Mouse (Mus musculus) right cerebral cortex, postnatal 10 days (tissue): ENCODE measurements around the gene Suco.

Experiments used
- DNase-seq, 2 experiments: peaks; one replicate each; pipeline ENCODE4 v3.0.0; 2021; ENCODE audit warnings: low spot score in 2 of 2

The Suco gene

DNA sequence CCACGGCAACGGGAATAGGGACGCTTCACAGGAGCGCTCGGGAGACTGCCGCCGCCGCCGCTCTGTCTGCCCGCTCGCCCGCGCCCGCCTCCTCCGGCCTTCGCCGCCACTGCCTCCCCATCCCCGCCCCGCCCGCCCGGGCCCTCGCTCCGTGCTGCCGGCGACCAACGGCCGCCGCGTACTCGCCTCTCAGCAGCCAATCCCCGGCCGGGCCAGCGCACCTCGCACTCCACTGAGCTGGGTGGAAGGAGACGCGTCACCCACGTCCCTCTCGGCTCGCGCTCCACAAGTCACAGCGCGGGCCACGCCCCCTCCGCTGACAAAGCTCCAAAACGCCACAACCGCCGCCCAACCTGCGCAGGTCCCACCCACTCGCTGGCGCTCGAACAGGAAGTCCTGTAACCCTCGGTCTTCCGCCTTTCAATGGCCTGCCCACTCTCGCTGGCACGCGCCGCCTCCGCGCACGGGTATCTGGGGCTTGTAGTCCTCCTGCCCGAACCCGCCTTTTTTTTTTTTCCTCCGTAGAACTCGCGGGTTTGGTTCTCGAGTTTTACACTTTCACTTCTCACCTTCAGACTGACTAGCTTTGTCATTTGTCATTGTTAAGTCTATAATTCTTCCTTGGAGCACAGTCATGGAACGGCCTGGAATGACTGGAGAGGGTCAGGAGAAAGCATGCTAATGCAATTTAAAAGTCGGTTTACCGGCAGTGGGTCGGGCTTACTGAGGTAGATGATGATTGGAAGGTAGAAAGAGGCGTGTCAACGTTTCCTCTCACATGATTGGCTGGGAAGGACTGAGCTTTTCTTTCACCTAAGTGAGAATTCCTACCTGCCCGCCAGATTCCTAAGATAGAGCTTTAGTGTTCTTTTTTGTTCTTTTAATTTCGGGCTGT is at the start of gene Suco:
Suco (minus strand) TSS at position 130 of the 895 bp plus-strand sequence.
- peak; percentile 100 for DNase-seq

DNA sequence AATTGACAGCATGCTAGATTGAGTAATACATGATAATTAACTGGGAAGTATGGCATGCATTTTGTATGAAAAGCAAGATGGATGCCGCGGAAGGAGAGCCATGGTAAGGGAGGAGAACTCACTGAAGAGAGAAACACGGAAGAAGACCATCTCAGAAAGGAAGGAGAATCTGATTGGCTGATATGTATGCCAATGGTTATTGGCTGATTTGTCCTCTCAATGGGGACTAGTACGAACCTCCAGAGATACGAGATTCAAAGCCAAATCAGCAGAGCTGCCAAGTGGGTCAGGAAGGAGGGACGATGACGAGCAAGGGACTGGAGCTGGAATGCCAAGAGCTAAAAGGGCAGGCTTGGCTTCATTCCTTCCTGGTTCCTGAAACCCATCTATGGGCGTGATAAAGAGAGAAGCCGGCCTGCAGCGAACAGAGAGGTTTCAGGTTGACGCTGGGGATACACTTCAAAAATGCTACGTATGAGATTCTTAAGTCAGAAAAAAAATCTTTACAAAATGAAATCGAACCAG is 48.9 kb upstream of the Suco start:
- peak; percentile 24 to 35 for DNase-seq

DNA sequence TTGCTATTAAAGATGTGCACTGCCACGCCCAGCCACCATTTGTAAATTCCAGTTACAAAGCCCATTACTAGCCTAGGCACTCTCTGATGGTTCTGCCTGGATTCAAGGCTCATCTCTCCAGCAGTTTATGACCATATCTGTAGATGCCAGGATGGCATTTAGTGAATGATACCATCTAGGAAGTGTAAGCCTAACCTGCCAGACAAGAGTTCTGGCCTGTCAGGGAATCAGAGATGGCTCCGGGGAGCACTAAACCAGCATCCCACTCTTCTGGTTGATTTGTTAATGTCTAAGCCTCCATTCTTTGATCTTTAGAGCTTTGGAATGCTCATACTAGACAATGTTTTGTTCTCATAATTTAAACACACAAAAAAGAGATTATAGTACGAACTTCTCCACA is 47.8 kb upstream of the Suco start:
- no peak for DNase-seq

DNA sequence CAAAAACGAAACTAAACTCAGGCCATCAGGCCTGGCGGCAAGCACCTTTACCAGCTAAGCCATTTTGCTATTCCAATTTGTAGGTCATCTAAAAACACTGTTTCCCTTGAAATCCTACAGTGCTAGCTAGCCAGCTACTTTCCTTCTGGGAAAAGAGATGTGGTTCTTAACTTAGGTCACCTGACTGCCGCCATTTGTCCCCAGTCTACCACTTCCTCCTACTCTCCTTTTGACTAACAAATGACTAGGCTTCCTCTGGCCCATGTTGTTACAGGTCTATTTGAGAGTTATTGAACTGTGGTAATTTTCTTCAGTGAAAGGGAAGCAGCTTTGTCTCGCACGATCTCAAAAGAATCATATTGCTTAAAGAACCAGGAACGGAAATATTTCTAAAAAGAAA is 45.4 kb upstream of the Suco start:
- DNase-seq: no peak

DNA sequence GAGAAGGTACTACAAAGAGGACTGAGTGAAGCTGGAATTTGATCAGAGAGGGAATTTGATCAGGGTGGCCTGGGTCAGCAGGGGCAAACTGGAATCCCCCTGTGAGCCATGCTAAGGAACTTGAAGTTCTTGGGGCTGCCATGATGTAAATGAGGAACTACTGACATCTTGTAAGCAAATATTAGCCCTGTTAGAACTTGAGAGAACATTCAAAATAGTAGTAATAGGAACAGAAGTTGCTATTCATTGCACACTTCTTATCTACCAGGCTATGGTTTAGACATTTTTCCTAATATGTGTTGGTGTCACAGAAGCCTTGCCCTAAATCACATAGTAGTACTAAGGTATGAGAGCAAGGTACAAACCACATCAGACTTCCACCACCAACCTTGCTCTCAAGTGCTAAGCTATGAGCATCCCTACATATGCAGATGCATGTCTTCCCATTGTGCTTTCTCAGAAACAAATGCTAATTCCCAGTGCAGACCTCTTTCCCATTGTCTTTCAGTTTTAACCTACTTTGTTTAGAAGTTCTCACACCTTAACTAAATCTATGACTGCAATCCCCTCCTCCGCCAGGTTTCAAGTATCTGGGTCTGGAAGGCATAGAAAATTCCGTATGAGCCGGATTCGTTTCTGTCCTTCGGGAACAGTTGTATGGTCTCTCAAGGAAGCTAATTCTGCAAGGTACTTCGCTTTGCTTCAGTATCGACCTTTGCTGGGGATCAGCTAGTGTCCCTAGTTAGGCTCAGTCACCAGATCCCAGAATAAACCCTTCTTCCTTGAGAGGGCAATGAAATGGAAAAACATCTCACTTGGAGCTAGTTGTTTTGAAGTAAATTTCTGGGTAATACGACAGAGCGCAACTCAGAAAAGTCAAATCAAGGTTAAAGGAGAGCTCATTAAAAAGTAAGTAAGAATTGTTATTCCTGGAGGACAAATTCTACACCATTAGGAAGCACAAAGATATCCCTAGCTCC is 44.3 kb upstream of the Suco start:
- DNase-seq: no peak

DNA sequence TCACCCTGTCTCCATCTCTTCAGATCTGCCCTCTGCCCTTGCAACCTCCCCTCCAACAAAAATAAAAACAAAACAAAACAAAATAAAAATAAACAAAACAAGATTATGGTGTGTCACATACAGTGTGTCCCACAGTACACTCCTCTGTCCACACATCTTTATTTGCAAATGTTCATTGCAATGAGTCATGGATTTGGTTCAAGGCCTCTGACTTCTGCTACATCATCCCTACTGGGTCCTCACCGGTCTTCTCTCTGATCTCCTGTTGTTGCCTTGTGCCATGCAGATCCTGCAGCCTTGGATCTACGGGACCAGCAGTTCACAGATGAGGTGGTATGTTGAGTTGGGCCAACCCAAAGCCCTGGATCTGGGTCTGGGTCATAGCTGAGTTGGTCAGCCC is 43.1 kb upstream of the Suco start:
- no peak for DNase-seq

DNA sequence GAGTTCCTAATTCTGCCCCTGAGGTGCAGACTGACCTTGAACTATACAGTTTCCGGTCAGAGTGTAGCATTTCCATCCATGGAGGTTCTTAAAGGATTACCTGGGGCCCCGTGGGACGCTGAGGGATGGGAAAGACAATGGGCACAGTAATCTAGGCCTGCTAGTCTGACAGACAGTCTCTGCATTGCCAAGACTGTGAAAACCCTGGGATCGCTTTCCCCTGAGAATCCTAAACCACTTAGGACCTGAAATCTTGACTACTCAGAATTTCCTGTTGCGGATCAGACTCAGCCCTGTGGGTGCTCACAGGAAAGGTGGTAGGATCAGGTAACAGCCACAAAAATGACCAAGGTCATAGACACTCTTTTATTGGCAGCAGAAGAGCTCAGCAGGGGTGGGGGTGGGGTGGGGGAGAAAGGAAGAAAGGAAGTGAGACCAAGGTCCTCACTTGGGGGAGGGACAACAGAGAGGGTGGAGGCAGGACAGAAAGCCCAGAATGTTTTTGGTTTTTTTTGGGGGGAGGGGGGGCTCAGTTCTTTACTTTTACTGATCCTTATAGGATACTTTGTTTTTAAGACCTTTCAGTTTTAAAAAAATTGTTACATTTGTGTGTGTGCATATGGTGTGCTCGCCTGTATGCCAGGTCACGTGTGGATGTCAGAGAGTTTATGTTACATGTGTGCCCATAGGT is 42.3 kb upstream of the Suco start:
- no peak for DNase-seq

DNA sequence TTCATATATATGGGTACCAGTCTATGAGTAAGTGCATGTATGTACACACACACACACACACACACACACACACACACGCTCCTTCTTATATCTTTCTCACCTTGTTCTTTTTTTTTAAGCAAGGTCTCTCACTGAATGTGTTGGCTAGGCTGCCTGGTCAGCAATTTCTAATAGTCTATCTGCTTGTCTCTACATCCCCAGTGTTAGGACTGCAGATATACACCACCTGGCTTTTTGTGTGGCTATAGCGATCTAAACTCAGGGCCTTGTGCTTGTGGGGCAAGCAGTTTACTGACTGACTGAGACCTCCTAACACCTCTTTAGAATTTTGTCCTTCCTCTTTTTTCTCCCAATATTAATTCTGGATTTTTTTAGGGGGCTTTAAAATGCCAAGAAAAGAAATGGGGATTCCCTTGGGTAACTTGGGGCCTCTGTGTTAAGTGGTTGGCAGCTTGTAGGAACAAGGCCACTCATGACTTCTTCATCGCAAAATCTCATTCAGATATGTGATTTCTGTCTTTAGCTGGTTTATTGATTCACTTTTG is 41.5 kb upstream of the Suco start:
- DNase-seq: no peak

DNA sequence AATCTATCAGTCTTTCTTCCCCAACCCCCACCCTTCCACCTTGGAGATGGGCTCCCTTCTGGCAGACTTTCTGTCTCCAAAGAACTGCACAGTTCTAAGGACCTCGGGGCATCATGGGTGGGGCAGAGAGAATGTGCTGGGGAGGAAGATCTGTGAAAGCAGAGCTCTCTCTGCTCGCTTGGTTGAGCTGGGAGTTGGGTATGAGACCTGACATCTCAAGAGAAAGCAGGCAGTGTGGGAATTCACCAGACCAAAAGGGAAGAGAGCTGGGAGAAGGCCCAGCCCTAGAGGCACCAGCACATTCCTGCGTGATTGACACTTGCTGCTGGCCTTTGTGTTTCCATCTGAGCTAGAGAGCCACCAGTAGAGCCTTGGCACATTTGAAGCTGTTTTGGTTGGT is 39.6 kb upstream of the Suco start:
- DNase-seq: no peak

DNA sequence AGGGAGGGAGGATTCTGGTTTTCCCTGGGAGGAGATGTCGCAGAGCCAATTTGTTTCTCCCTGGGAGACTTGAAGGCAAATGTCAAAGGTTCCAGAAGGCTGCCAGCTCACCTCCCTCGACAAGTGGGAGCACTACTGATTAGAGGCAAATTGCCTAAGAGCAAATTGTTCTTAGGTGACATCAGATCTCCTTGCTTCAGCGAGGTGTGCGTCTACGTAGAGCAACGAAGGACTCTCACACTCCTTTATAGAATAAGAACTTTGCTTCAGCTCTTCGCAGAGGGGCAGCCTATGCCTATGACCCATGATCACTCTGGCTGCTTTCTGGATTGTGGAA is 37.1 kb upstream of the Suco start:
- no peak for DNase-seq

DNA sequence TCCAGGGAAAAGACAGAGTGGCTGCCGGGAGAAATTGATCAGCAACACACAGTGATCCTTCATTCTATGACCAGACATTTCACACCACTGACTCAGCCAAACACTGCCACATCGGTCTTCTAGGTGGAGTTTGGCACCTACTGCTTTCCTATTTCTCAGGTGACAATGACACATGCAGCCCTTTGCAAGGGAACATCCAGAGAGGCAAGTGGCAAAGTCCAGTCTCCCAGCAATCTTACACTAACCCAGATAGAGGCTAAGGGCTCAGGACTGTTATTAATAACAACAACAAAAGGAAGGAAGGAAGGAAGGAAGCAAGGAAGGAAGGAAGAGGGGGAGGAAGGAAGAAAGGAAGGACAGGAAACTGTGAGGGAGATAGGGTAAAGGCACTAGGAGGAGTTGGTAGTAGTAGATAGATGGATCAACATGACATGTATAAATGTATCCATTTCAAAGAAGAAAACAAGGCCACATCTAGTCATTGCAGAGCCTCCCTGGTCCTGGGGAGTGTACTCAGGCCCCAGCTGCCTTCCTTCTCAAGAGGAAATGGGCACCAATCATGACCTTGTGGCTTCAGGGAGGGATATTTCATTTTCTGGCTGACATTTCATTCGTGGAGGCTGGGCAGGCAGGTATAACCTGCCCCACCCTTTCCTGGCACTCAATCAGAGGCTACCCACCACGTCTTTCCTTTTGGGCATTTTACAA is 36.6 kb upstream of the Suco start:
- no peak for DNase-seq

DNA sequence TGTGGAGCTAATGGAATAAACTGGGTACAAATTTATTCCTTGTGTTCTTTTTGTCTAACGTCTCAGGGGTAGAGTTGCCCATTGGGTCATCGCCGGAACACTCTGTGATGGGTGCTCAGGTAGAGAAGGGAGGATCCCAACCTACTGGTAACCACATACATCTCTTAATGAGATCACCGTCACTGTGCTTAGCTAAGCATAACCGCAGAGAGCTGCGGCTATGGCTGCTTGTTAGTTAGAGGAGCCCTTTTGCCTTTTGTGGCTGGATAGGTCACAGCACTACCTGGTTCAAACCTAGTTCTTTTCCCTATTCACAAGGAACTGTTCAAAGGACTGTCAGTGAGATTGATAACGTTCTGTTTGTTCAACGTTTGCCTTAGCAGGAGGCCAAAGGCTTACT is 32.6 kb upstream of the Suco start:
- no peak for DNase-seq

DNA sequence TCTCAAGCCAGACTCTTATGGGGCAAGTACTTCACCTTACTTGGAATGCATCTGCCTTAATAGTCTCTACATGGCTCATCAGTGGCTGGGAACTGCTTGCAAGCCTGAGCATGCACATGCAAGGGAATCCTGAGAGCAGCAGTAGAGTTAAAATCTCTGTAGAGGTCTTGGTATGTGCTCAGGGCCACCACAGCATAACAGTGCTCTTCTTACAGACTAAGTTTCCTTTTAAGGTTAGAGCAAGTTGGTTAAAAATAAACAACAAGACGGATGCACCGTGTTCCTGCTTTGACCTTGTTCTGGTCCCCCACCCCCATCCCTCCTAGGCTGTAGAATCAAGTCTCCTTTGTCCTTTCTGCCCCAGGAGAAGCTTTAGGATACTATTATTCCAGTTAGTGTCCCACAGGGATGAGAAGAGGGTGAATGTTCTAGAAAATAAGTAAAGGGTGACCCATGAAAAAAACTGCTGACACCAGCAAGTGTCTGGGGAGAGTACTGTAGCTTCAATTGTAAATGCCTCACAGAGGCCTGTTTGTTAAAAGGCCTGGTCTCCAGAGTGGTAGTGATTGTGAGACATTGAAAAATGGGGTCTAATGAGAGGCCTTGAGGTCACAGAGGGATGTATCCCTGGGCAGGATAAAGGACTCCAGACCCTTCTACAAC is 31.4 kb upstream of the Suco start:
- DNase-seq: no peak

DNA sequence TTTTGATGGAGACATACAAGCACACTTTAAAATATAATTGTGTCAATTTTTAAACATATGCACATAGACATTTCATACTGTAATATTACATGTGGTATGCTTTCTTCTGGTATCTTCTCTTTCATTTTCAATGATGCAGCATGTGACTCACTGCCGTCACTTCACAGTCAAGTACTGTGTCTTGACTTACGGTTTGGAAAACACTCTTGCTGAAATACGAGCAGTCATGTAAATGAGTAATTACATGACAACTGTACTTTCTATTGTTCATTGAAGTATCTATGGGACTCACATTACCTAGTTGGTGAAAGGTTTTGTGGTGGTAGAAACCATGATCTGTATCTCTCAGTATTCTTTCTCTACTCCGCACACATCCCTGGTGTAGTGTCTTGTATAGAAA is 30.6 kb upstream of the Suco start:
- no peak for DNase-seq

DNA sequence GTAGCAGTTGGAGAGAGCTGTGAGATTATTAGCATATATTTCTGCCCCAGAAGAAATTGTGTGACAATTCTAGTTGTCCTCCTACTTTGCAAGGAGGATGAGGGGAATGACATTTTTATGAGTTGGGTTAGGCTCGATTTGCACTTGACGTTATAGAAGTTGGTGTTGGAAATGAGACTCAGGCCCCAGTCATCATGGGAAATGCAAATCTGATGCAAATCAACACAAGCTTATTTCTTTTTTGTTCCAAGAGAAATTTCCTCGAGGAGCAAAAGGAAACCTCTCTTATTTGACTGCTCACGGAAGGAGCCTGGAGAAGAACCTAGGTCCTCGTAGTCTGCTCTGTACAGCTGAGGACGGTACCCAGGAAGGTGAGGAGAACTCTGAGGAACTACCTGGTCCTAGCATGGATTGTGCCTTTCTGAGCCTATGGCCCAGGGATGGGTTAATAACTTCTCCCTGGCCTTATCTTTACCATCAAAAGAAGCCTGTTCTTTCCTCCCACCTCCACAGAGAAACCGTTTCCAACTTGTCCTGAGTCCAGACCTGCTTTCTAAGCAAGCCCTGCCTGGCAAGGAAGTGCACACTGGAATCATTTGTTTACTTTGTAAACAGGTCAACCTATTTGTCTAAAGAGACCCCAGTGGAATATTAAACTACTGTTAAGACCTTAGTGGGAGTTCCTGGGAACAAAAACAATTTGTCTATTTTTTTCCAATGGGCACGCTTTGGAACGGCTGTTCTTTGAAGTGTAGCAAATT is 26.4 kb upstream of the Suco start:
- DNase-seq: no peak

DNA sequence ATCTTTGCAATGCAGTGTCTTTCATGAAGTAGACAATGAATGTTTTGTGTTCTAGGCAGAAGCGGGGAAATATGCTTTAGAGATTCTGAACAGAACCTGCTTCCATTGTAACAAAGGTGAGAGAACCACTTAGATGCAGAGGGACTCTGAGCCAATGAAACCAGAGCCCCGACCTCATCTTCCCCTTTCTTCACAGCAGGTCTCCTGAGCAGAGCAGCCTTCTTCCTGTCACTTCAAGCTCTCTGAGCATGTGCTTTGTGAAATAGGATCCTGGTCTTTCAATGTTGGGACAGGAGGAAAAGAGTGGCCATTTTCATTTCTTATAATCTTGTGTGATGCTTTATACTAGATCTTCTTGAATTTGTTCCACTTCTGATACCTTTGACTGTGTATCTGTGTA is 23.6 kb upstream of the Suco start:
- DNase-seq: no peak

DNA sequence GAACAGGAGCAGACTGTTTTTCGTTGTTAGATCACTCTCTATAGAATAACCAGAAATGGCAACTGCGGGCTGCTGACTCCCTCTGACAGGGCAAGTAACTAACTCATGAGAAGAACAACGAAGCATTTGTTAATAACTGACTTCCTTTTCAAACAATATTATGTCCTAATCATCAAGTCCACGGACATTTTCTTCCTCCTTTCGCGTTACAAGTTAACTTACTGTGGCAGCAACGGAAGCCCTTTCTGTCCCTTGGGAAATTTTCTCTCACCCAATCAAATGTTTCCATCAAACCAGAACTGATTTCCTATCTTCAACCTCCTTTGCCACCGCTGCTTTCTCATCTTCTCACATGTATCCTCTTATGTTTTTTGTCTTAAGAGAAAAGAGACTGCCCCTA is 20.8 kb upstream of the Suco start:
- no peak for DNase-seq

DNA sequence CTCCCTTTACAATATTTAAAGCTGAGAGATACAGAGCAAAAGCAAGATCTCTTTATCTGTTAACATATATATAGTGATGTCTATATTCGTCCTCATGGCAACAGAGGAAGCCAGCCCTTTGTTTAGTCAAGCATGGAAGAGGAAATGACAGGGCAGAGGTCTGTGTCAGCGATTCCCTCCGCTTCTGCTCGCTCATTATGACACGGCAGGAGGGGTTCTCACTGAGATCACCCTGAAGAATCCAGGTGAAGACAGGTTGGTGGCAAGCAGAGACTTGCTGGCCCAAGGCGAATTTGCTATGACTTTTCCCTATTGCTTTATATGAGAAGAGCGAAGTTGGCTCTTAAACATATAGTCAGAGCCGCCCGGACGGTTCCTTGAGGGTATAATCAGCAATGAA is 19.6 kb upstream of the Suco start:
- DNase-seq: peak in 1 of 2 experiments; percentile 24

DNA sequence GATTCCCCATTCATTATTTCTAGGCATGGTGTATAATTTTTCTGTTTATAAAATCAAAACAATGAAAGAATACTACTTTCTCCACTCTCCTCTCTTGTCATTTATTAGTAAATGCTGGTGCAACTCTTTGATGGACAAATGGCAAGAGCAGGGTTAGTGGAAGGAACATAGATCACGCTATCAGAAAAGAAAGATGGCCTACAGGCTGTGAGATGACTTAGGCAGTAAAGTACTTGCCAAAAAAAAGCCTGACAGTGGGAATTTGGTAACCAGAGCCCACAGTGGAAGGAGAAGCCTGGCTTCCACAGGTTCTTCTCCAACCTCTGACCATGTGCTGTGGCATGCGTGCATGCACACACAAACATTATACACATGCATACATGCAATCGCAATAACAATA is 18.5 kb upstream of the Suco start:
- no peak for DNase-seq

DNA sequence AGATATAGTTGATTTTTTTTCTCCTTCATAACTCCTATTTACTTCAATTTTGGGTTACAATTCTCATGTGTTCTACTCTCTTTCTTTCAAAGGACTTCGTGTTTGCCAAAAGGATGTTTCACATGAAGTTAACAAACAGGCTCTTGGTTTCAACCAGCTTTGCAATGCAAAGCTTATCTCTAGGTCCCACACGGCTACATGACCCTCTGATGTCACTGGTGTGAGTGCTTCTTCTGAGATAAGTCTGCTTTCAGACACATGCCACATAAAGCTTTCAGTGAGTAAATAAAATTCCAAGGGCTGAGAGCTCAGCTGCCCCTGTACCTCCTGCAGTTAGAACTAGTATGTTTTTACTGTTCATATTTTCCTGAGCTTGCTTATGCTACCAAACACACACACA is 18.1 kb upstream of the Suco start:
- DNase-seq: no peak
